Comparison of ENCODE assay signal across 11 mouse cellular contexts in the genomic region with DNA sequence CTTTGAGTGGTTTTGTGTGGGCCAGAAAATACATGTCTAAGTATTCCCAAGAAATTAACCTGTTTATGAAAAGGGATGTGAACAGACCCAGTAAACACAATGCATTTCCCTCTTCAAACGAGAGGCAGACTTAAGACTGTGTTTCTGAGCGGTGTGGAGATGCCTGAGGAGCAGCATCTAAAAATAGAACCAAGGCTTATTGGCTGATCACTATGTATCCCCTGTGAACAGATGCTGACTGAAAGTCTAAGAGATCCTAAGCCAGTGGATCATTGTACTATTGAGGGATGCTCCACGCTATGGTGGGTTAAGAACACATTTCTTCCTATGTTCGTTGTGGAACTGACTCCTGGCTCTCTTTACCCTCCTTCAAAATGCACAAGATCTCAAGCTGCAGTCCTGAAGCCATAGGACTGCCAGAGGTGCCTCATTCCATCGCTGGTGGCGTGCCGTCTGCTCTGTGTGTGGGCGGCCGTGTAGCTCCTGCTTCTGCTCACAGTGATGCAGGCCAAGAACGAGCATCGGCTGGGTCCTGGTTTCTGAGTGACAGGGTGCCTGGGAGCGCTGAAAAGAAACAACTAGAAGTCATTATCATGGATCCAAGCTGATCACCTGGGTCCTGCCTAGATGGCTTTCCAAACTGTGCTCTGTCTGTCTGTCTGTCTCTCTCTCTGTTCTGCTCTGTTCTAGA. TPM values are rescaled to one million over a fixed set of nuclear protein-coding genes. Genes with fewer than 3 reads are reported as not detected.
DNase-seq lines count a peak whose midpoint lies in the region; ATAC-seq and TF ChIP-seq lines count a peak whose summit lies in the region.
"Had no signal": no experiment of that assay in that cellular context is flagged by ENCODE, and none has a peak within 500 bp of the region (broad histone marks: within the 10 kb centered on the region; RNA-seq: fewer than 3 reads in every experiment).

No protein-coding gene starts in this region.

- no peaks in the 10 kb centered on the region for H3K36me3 ChIP-seq in neural tube, embryonic 15.5 days
- no peaks in the 10 kb centered on the region for H3K36me3 ChIP-seq in forebrain, postnatal 0 days (ENCODE audit: insufficient read depth)
- no peaks in the 10 kb centered on the region for H3K36me3 ChIP-seq in midbrain, embryonic 16.5 days (ENCODE audit: control insufficient read depth, insufficient read depth, low read length)
- H3K36me3 ChIP-seq: limb, embryonic 12.5 days had no signal

- DNase-seq in neural tube, embryonic 10.5 days (ENCODE audit: extremely low spot score, low spot score): no peak
- peak; percentile 33 for DNase-seq in forebrain, postnatal 0 days
- DNase-seq in layer of hippocampus, adult 2 months (ENCODE audit: low spot score in 2 of 2): peak in 1 of 2 experiments; percentile 29
- DNase-seq in urinary bladder, postnatal 10 days (ENCODE audit: low spot score): no peak
- DNase-seq in testis, postnatal 14 days (ENCODE audit: low spot score): no peak
- DNase-seq: heart, adult 18-20 months; kidney, postnatal 10 days; lung, embryonic 14.5 days had no signal

- H3K27ac ChIP-seq in neural tube, embryonic 15.5 days (replicated peaks): no peak overlapping the region; the same call in 1 of the 2 replicates
- peak overlapping the region; percentile 35; the same call in 1 of the 2 replicates for H3K27ac ChIP-seq in forebrain, postnatal 0 days (ENCODE audit: low read depth, low read length)
- H3K27ac ChIP-seq in layer of hippocampus, adult 2 months: peak overlapping the region; percentile 73
- H3K27ac ChIP-seq in midbrain, embryonic 16.5 days (ENCODE audit: low read length): no peak overlapping the region
- H3K27ac ChIP-seq: limb, embryonic 12.5 days had no signal

- ATAC-seq in neural tube, embryonic 15.5 days (ENCODE audit: low FRiP score): 0 out of 2 replicates have a peak, but pooled peaks have one; percentile 36
- peak; percentile 70 for ATAC-seq in forebrain, postnatal 0 days
- peak; percentile 70 for ATAC-seq in midbrain, embryonic 16.5 days

- no peak for TF ChIP-seq CTCF in forebrain, postnatal 0 days (IDR thresholded peaks at IDR 0.05; ENCODE audit: low read depth)
- no peak for TF ChIP-seq CTCF in layer of hippocampus, adult 2 months (conservative IDR thresholded peaks at IDR 0.05)

- no peak overlapping the region for H3K4me2 ChIP-seq in neural tube, embryonic 15.5 days
- H3K4me2 ChIP-seq in forebrain, postnatal 0 days (ENCODE audit: low read depth): no peak overlapping the region
- no peak overlapping the region for H3K4me2 ChIP-seq in midbrain, embryonic 16.5 days (ENCODE audit: low read length)
- H3K4me2 ChIP-seq: limb, embryonic 12.5 days; lung, embryonic 14.5 days had no signal

- H3K9ac ChIP-seq in neural tube, embryonic 15.5 days (replicated peaks): no peak overlapping the region
- no peak overlapping the region for H3K9ac ChIP-seq in forebrain, postnatal 0 days
- H3K9ac ChIP-seq in midbrain, embryonic 16.5 days (ENCODE audit: low read depth, low read length): no peak overlapping the region
- H3K9ac ChIP-seq: limb, embryonic 12.5 days; lung, embryonic 14.5 days had no signal

- no peaks in the 10 kb centered on the region for H3K27me3 ChIP-seq in neural tube, embryonic 15.5 days (replicated peaks)
- H3K27me3 ChIP-seq in forebrain, postnatal 0 days (ENCODE audit: insufficient read depth, low read length): no peaks in the 10 kb centered on the region
- no peaks in the 10 kb centered on the region for H3K27me3 ChIP-seq in midbrain, embryonic 16.5 days (ENCODE audit: control insufficient read depth, insufficient read depth, low read depth, low read length)
- H3K27me3 ChIP-seq: limb, embryonic 12.5 days had no signal

- WGBS in neural tube, embryonic 15.5 days: 55% methylated on average over 12 of the region's 12 CpGs
- WGBS in forebrain, postnatal 0 days: 39% methylated on average over 12 of the region's 12 CpGs
- 49% methylated on average over 12 of the region's 12 CpGs for WGBS in midbrain, embryonic 16.5 days

- H3K4me1 ChIP-seq in neural tube, embryonic 15.5 days: peaks cover 20% of the 10 kb centered on the region
- H3K4me1 ChIP-seq in forebrain, postnatal 0 days (ENCODE audit: insufficient read depth): peaks cover 15% of the 10 kb centered on the region
- H3K4me1 ChIP-seq in midbrain, embryonic 16.5 days (ENCODE audit: control insufficient read depth, insufficient read depth, low read length): peaks cover 15% of the 10 kb centered on the region

- H3K9me3 ChIP-seq in neural tube, embryonic 15.5 days (replicated peaks): no peaks in the 10 kb centered on the region
- H3K9me3 ChIP-seq in forebrain, postnatal 0 days (ENCODE audit: low read length): no peaks in the 10 kb centered on the region
- no peaks in the 10 kb centered on the region for H3K9me3 ChIP-seq in midbrain, embryonic 16.5 days (replicated peaks; ENCODE audit: control insufficient read depth, low read length, poor library complexity, severe bottlenecking)
- H3K9me3 ChIP-seq: limb, embryonic 12.5 days had no signal

- H3K4me3 ChIP-seq in neural tube, embryonic 15.5 days (replicated peaks): no peak overlapping the region
- H3K4me3 ChIP-seq in forebrain, postnatal 0 days (ENCODE audit: low read depth, low read length): no peak overlapping the region
- H3K4me3 ChIP-seq in layer of hippocampus, adult 2 months: no peak overlapping the region
- no peak overlapping the region for H3K4me3 ChIP-seq in midbrain, embryonic 16.5 days (ENCODE audit: low read depth, low read length)
- H3K4me3 ChIP-seq: limb, embryonic 12.5 days had no signal

RNA-seq across cellular contexts. Expression of gene Map1b, which starts 34.5 kb away (rescaled TPM):
- polyA plus RNA-seq in neural tube, embryonic 15.5 days (2015; fragmentation: Nextera tagmentation; extraction: Ambion mirVana): 1,470 and 1,697 TPM in 2 replicates
- total RNA-seq in forebrain, postnatal 0 days (2014; rRNA removed): 589 and 781 TPM in 2 replicates
- polyA plus RNA-seq in forebrain, postnatal 0 days (2015; fragmentation: Nextera tagmentation; extraction: Ambion mirVana): 1,169 and 2,082 TPM in 2 replicates
- 100 to 1,000 TPM; 709 to 737 TPM for total RNA-seq in layer of hippocampus, adult 2 months (2021)
- 1,966 and 2,233 TPM in 2 replicates for polyA plus RNA-seq in midbrain, embryonic 16.5 days (2015; fragmentation: Nextera tagmentation; extraction: Ambion mirVana)

Comparison
In these comparisons a context has a peak if more than half of its experiments do, and no peak if none do; other contexts are left out.
1. H3K27ac ChIP-seq: peak in forebrain, postnatal 0 days (single experiment) and layer of hippocampus, adult 2 months (single experiment); none in neural tube, embryonic 15.5 days (single experiment) and midbrain, embryonic 16.5 days (single experiment).
2. Peak in every context shown above with its lines, with median percentiles within 50 percentile points of each other: ATAC-seq.